Mouse (Mus musculus) heart, postnatal 4 days (tissue): ENCODE data around the gene Rasl12. TPM values are rescaled to one million over a fixed set of nuclear protein-coding genes. Genes with fewer than 3 reads are reported as not detected.

Experiments used
- DNase-seq: peaks from one replicate; pipeline ENCODE4 v3.0.0; 2021
- total RNA-seq, 2 experiments: library from RNA; stranded (reverse); gene quantifications; 2 replicates each; pipeline ENCODE4 v1.2.3; 2021

Rasl12 gene
- total RNA-seq, 2 experiments from 2014 or later: 10.0 to 10.7 TPM

DNA sequence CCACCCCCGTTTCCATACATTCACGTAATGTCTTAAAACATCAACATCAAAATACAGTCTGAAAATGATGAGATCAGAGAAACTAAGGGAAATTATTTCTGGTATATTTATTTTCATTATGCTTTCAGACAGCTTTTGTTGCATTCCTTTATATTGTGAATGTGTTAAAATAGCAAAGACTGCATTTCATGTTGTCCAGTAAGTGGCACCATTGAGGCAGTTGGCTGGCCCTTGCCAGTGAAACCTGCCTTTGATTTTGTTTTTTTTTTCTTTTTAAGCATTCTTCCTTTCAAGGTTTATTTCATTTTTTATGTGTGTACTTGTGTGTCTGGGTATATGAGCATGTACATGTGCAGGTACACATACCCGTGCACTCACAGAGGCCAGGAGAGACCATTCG, 46.4 kb downstream of the Rasl12 start:
- no peak for DNase-seq

- DNase-seq: no peak
Observed at GRCm38 (mm10) chr9:65447951-65448350, 49.6 kb downstream of the Rasl12 start.

- DNase-seq: no peak
Observed at GRCm38 (mm10) chr9:65458975-65459374, 60.7 kb downstream of the Rasl12 start.

DNA sequence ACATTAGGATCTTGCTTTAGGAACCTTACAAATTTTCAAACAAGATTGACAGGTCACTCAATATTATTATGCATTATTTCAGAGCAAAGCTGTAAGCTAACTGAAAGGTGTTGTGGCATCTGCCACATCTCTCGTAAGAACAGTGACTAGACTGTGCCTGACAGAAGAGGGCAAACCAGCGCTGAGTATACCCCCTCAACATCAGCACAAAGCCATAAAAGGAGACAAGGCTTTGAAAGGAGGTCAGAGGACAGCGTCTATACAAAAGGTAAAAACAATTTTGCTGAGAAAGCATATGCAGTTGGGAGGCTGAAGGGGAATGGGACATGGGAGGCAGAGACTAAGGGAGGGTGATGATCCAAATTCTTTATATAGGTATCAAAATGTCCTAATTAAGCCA, 61.9 kb downstream of the Rasl12 start:
- no peak for DNase-seq

- DNase-seq: peak; percentile 99
Observed at GRCm38 (mm10) chr9:65460732-65461442, 62.6 kb downstream of the Rasl12 start, which contains the start of gene Spg21. Gene Spg21, plus strand, starts transcription at chr9:65460947.

GRCm38 (mm10) chr9:65462544-65462943, 64.2 kb downstream of the Rasl12 start:
- no peak for DNase-seq

DNA sequence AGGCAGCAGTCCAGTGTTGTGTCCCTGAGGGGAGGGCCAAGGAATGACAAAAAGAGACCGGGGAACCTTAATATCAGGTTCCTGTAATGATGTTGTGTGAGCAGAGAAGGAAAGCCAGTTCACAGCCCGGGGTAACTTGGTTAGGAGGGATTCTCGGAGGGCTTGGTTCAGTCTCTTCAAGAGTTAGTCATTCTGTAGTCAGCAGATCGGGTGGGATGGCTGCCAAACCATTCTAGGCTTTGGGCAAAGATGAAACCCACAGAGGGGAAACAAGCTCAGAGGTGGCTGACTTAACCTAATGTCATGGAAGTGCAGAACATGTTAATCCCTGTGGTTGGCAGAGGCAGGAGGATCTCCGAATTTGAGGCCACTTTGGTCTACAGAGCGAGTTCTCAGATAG, 65.9 kb downstream of the Rasl12 start:
- DNase-seq: peak; percentile 38

Other genes starting within 250 kb of the Rasl12 start
- gene Parp16, start 203.2 kb upstream of the Rasl12 start, total RNA-seq: 1 to 10 TPM; 3.7 to 3.8 TPM
- 1 to 10 TPM; 1.4 to 1.5 TPM for gene Cilp, start 133.3 kb upstream of the Rasl12 start, total RNA-seq
- 10 to 100 TPM; 50.7 to 53.1 TPM for gene Clpx, start 104.2 kb upstream of the Rasl12 start, total RNA-seq
- gene Pdcd7, start 52.4 kb upstream of the Rasl12 start, total RNA-seq: 10 to 100 TPM; 12.1 to 13.2 TPM
- gene Ubap1l, start 37.5 kb upstream of the Rasl12 start, total RNA-seq: under 1 TPM in 1 of 2 experiments, not detected in 1; 0.36 TPM
- 1 to 10 TPM; 1.1 to 1.2 TPM for gene Kbtbd13, start 6.9 kb upstream of the Rasl12 start, total RNA-seq
- not detected for gene Slc51b, start 24.4 kb downstream of the Rasl12 start, total RNA-seq
- gene Mtfmt, start 37.3 kb downstream of the Rasl12 start, total RNA-seq: 1 to 10 TPM; 7.6 to 8.8 TPM
- 10 to 100 TPM; 24.6 to 27.8 TPM for gene Spg21, start 62.4 kb downstream of the Rasl12 start, total RNA-seq
- gene Ankdd1a, start 121.7 kb downstream of the Rasl12 start, total RNA-seq: not detected
- gene Plekho2, start 181.5 kb downstream of the Rasl12 start, total RNA-seq: 10 to 100 TPM; 17.9 to 19.4 TPM
- 1 to 10 TPM; 6.2 to 7.6 TPM for gene Pif1, start 188.7 kb downstream of the Rasl12 start, total RNA-seq
- 10 to 100 TPM; 89.4 to 97.0 TPM for gene Rbpms2, start 231.1 kb downstream of the Rasl12 start, total RNA-seq